Mouse (Mus musculus) embryonic facial prominence, embryonic 13.5 days (tissue): ENCODE measurements around the gene Kdelr2. TPM values are rescaled to one million over a fixed set of nuclear protein-coding genes. Genes with fewer than 3 reads are reported as not detected.

Experiments used
- polyA plus RNA-seq: library from polyadenylated mRNA; unstranded; fragments of >200 nt; fragmentation: Nextera tagmentation; extraction: Ambion mirVana; gene quantifications from 2 replicates; pipeline ENCODE4 v1.2.1, GENCODE M21; 2015

Kdelr2 gene
- polyA plus RNA-seq, 1 experiment from 2014 or later: 355 TPM

Other genes starting within 250 kb of the Kdelr2 start
- 19.0 and 21.2 TPM in 2 replicates for gene Rbak, start 223.1 kb upstream of the Kdelr2 start, polyA plus RNA-seq
- not detected in 2 replicates for gene Spdye4b, start 222.8 kb upstream of the Kdelr2 start, polyA plus RNA-seq
- gene Spdye4a, start 176.9 kb upstream of the Kdelr2 start, polyA plus RNA-seq: not detected in 2 replicates
- gene Zfp12, start 168.7 kb upstream of the Kdelr2 start, polyA plus RNA-seq: 23.0 and 24.4 TPM in 2 replicates
- gene Zfp316, start 133.8 kb upstream of the Kdelr2 start, polyA plus RNA-seq: 4.5 and 4.7 TPM in 2 replicates
- gene Zfp853, start 110.2 kb upstream of the Kdelr2 start, polyA plus RNA-seq: 0.32 and 0.34 TPM in 2 replicates
- 35.6 and 39.9 TPM in 2 replicates for gene E130309D02Rik, start 88.5 kb upstream of the Kdelr2 start, polyA plus RNA-seq
- 79.9 and 84.5 TPM in 2 replicates for gene Zdhhc4, start 74.6 kb upstream of the Kdelr2 start, polyA plus RNA-seq
- gene Grid2ip, start 46.5 kb upstream of the Kdelr2 start, polyA plus RNA-seq: 0.52 and 1.1 TPM in 2 replicates
- gene Daglb, start 60.7 kb downstream of the Kdelr2 start, polyA plus RNA-seq: 9.7 and 12.4 TPM in 2 replicates
- gene Rac1, start 124.2 kb downstream of the Kdelr2 start, polyA plus RNA-seq: 439 and 458 TPM in 2 replicates
- 48.4 and 51.3 TPM in 2 replicates for gene Cyth3, start 218.6 kb downstream of the Kdelr2 start, polyA plus RNA-seq